Mouse (Mus musculus) c-Kit-positive CD71-positive TER-119-positive erythroid progenitor cells, embryonic 14.5 days (primary cell): ENCODE measurements around the gene Tmem104.

Source experiments
- DNase-seq: peaks from one replicate; pipeline ENCODE4 v3.0.0-alpha.2; 2013; ENCODE audit warnings: low spot score

Tmem104 gene

DNA sequence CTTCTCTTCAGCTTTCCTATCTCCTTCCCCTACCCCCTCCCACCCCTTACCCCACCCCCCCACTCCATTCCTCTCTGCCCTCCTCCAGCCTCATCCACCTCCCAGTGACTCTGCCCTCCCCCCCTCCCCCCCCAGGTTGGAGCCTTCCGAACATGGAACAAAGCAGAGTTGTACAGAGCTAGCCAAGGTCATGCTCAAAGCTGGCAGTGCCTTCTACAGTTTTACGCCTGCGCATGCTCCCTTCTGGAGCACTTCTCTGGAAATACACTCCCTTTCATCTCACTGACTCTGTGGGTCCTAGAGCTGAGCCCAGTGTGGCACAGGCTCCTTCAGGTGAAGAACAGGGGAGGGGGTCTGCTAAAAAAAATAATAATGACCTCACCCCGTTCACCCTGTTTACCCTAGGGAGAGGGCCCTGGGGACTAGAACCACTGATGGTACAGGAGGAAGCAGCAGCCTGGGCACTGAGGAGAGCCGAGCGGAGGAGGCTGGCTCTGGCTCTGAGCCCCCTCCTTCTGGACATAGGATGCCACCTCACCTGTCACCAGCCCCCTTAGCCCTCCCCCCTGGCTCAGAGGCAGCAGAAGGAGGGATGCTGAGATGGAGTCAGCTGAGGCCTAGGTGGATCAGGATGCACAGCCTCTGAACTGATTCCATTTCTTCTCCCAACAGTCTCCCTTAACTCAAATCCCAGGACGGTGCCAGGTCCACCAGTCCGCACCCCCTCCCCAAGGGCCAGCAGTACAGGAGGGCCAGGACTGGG is 95.6 kb downstream of the Tmem104 start:
- DNase-seq: no peak

DNA sequence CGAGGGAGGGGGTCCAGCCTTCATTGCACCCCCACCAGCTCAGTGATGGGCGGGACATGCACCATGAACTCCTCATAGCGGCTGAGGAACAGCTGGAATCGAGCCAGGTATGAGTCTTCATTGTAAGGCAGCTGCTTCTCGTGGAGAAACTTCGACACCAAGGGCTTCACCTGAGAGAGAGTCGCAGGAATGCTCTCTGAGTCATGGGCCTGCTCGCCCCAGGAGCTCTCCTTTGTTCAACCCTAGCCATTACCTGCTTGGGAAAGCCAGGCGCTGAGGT is 96.1 kb downstream of the Tmem104 start:
- DNase-seq: no peak

DNA sequence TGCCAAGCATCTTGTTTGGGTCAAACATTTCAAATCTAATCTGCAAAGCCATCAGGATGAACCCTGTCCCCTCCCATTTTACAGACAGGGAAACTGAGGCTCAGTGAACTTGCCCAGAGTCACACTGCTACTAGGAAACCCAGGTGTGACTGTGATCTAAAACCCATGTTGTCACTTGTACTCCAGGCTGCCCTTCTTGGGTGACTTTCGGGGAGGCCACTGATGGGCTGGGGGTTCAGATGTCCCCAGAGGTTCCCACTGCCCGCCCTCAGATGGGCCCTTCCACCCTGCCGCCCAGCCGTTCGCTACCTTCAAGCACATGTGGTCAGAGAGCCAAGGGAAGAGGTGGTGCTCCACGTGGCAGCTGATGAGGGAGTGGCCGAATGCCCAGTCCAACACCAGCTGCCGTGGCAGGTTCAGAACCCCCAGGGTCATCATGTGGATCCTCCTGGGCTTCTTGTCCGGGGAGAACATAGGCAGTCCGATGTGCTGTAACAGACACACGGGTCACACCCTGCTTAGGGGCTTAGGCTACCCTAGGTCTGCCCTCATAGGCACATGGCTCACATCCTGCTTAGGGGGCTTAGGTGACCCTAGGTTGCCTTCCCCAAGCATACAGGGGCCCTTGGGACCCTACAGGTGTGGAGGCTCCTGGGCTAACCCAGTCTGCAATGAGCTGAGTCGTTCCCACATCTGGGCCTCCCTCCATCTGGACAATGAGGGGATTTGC is 96.8 kb downstream of the Tmem104 start:
- no peak for DNase-seq

DNA sequence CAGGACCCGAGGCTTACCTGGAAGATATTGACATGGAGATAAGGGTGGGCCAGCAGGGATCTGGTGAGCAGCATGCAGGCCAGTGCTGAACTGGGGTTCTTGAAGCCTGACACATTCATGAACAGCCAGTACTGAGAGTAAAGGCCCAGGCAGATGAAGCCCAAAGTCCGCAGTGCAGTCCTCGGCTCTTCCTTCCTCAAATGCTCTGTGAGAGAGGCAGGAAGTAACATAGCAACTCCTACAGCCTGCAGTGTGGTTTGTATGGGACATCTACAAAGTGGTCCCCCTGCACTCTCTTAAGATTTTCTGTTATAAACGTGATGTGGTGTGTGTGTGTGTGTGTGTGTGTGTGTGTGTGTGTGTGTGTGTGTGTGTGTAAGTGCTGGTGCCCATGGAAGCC is 98.0 kb downstream of the Tmem104 start:
- DNase-seq: no peak

DNA sequence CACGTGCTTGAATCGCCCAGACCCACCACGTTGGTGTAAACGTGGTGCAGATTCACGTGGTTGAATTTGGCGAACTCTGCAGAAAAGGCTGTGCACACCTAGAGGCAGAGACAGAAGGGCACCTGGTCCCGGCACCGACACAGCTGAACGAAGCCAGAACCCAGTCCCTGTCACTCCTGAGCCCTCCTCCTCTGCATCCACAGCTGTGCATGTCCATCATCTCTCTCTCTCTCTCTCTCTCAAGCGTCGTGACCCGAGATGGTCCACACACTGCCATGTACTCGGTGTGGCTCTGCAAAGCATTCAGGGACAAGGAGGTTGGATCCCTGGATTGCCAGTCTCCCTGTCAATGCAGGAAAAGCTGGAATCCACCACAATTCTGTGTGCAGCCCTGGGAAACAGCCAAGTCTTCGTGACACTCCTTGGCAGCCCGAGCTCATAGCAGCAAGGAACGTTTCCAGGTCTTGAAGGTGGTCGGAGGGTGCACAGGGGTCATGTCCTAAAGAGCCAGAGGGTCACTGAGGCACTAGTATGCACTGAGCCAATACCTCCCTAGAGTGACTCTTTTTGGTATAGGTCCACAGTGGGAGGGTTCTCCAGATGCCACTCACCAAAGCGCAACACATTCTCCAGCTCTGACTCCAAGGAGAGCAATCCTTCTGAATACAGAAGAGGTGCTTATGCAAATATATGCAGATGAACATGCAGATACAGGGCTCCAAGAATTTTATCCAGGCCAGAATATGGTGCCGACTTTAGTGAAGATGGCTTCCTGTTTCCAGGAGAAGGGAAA is 99.1 kb downstream of the Tmem104 start:
- no peak for DNase-seq

DNA sequence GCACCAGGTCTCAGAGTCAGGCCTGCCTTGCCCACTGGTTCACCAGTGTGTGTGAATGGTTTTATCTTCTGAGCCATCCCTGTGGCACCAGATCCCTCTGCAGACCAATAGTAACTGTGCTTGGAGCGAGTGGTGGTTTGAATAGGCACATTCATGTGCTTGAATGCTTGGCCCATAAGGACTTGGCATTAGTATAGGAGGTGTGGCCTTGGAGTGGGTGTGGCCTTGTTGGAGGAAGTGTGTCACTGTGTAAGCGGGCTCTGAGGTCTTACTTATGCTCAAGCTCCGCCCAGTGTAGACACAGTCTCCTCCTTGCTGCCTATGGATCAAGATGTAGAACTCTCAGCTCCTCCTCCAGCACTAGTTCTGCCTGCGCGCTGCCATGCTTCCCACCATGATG is 100.1 kb downstream of the Tmem104 start:
- no peak for DNase-seq

DNA sequence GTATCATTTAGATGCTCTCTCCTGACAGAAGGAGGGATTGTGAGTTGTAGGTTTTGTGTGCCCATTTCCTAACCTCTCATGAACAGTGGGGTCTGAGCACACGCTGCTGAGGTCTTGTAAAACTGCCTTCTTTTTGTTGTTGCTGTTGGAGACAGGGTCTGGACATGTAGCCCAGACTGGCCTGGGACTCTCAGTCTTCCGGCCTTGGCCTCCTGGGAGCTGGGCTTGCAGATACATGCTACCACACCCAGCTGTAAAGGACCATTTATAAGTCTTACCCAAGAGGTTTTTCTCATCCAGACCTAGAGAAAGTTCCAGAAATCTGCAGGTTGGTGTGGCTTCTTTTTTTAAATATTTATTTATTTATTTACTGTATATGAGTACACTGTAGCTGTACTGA is 101.0 kb downstream of the Tmem104 start:
- DNase-seq: no peak

DNA sequence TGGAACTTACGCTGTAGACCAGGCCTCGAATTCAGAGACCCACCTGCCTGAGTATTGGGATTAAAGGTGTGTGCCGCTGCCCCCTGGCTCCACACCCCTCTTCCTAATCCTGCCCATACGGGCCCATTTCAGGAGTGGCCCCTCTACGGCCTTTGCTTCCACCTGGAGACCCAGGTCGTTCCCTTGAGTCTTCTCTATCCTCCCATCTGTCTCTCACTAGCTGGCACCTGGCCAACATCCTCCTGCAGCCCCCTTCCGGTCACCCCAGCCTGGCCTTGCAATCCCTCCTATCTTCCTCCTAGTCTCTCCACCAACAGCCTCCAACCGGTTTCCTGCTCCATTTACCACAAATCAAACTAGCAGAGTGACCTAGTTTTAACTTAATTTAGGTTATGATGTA is 102.6 kb downstream of the Tmem104 start:
- no peak for DNase-seq

DNA sequence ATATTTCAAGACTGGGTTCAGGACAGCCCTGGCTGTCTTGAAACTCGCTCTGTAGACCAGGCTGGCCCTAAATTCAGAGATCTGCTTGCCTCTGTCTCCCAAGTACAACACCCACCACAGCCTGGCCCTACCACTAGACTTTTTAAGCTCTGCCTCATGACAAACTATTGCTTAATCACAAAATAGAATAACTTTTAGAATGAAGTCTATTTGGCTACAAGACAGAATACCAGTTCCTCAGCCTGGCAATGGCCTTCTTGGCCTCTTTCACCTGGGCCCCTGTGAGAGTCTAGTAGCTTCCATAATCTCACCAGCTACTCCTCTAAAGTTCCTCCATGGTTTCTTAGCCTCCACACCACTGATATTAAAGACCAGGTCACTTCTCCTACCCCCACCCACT is 103.0 kb downstream of the Tmem104 start:
- DNase-seq: no peak

DNA sequence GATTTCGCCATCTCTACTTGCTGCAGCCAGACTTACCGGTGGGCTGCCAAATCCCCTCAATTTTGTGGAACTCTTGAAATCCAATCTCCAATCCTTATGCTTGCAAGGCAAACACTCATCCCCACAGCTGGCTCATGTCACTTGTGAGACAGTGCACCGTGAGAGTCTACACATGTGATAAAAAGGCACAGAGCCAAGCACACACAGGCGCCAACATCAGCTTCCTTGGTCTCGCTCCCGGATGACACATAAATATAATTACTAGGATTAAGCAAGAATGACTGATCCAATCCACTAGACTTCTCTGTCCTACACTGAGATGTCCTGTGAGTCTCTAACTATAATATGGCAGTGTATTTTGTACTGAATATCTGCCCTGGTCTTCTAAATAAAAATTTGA is 103.6 kb downstream of the Tmem104 start:
- no peak for DNase-seq

DNA sequence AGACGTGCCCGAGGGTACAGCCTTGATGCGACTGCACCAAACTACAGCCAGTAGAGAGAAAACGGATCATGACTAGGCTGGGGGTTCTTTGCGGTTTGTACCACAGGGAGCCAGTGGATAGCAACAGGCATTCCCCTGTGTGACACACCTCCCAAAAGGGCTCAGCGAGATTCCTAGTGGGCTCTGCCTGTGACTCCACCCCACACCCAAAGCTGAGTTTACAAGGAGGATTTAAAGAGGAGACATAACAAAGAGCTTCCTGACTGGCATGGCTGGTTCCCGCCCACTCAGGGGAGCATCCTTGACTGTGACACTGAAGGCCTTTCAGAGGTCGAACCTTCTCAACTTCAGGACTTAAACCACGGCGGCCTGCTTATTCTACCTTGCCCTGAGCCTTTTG is 104.2 kb downstream of the Tmem104 start:
- DNase-seq: no peak

DNA sequence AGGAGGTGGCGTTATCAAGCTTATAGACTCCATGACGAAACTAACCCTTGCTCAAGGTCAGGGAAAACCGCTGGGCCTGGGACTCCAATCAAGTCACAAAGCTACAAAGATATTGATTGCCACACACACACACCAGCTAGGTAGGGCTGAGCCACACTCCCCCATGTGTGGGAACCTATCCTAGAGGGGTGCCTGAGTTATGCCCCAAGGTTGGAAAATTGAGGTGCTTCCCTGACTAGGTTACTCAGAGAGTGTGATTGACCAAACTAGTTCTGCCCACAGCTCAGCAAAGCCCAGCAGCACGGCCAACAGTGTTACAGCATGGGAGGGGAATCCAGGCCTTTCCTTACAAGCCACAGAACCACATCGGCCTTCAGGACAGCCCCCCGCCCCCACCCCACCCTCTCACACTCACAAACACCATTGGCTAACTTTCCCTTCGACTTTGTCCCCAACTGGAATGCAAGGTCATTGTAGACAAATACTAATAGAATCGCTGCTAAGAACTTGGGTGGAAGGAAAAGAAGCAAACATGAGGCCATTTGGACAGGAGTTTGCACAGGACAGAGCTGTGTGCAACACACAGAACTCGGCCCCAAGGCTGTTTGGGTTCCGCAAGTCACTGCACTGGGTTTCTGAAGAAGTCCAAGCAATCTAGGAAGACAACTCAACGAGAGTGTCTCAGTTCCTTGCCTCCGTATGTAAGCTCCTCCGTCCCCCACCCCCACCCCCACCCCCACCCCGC is 105.5 kb downstream of the Tmem104 start:
- no peak for DNase-seq

DNA sequence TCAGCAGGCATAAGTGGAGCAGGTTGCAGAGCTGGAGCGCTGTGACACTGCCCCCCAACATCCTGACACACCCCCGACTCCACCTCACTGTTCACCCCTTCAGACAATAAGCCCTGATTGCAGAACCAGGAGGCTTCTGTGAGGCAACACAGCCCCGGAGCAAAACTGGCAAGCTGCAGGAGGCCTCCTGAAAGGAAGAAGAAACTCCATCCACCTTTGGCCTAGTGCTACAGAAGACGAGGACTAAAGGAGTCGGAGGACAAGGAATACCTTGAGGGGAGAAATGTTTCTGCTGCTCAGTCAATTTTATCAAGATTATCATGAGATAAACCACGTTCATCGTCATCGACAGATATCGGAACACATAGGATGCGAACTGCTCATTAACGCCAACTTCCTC is 108.7 kb downstream of the Tmem104 start:
- DNase-seq: no peak
